Mouse (Mus musculus) thymus, postnatal 0 days (tissue): ENCODE data around the gene Olfr170. TPM values are rescaled to one million over a fixed set of nuclear protein-coding genes. Genes with fewer than 3 reads are reported as not detected.
"Not testable (repeated sequence)": the region's sequence is repeated elsewhere in the genome, so short reads cannot be mapped to it uniquely, and the experiment has no call there.

Source experiments
- DNase-seq: peaks from one replicate; pipeline ENCODE4 v3.0.0-alpha.2; 2015; ENCODE audit warnings: low spot score
- polyA plus RNA-seq: library from polyadenylated mRNA; unstranded; fragments of >200 nt; fragmentation: Nextera tagmentation; extraction: Ambion mirVana; gene quantifications from 2 replicates; pipeline ENCODE4 v1.2.1, GENCODE M21; 2015

Olfr170 gene
- not detected in 2 replicates for polyA plus RNA-seq

DNA sequence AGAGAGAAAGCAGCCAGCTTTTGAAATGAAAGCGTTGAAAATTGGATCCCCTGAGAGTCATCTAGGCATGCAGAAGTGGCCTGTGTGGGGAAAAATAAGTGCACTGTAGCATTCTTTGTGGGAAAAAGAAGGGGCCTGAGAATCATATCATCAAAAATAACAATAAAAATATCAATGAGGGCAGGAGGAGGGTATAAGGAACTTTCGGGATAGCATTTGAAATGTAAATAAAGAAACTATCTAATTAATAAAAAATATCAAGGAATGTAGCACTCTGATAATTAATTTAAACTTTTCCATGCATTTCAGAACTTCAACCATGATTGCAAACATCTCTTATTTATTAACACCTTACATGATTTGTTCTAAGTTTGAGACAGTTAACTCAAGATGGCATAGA, at the start of gene Olfr170:
Olfr170 (minus strand) TSS at position 101 of the 400 bp plus-strand sequence.
- DNase-seq: not testable (repeated sequence)

DNA sequence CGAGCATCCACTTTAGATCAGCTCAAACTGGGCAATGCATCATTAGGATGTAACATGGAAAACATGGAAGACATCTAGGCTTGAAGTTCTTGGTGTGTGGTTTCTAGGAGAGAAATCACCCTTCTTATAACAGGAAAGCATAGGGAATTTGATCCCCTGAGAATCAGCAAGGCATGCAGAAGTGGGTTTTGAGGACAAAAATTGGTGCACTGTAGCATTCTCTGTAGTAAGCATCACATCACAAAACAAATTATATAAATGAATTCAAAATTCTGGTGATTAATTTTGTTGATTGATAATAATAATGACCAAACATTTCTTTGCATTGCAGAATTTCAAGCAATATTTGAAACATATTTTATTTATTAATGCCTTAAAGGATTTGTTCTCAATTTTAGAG, 18.1 kb upstream of the Olfr170 start, which contains the start of gene Olfr171:
Olfr171 (minus strand) TSS at position 101 of the 400 bp plus-strand sequence.
- no peak for DNase-seq

DNA sequence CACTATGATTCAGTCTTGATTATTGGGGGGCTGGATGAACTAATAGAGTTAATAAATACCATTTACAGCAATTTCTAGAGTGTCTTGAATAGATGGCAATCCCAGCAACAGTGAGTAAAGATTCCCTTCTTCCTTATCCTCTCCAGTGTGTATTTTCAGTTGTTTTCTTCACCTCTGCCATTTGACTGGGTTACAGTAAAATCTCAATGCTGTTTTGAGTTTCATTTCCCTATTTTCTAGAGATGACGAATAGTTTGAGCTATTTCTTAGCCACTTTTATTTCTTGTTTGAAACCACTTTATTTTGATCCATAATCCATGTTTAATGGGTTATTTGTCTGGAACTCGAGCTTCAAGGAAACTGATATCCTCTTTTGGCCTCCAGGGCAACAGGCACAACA, 8.5 kb downstream of the Olfr170 start:
- no peak for DNase-seq

DNA sequence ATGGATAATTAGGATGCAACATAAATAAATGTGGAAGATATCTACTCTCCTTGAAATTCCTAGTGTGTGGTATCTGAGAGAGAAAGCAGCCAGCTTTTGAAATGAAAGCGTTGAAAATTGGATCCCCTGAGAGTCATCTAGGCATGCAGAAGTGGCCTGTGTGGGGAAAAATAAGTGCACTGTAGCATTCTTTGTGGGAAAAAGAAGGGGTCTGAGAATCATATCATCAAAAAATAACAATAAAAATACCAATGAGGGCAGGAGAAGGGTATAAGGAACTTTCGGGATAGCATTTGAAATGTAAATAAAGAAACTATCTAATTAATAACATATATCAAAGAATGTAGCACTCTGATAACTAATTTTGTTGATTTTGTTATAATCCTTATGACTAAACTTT, 40.0 kb downstream of the Olfr170 start, which contains the start of gene Olfr169:
Olfr169 (minus strand) TSS at position 101 of the 400 bp plus-strand sequence.
- DNase-seq: not testable (repeated sequence)

Other genes with a start within 250 kb of the Olfr170 start
- not detected in 2 replicates for gene Olfr165, start 188.7 kb downstream of the Olfr170 start, polyA plus RNA-seq
- not detected in 2 replicates for gene Olfr166, start 128.2 kb downstream of the Olfr170 start, polyA plus RNA-seq
- gene Olfr167, start 89.6 kb downstream of the Olfr170 start, polyA plus RNA-seq: not detected in 2 replicates
- not detected in 2 replicates for gene Olfr168, start 76.3 kb downstream of the Olfr170 start, polyA plus RNA-seq
- not detected in 2 replicates for gene Olfr169, start 40.1 kb downstream of the Olfr170 start, polyA plus RNA-seq
- not detected in 2 replicates for gene Olfr171, start 18.0 kb upstream of the Olfr170 start, polyA plus RNA-seq
- gene Lamp3, start 94.5 kb upstream of the Olfr170 start, polyA plus RNA-seq: 0.04 and 0.06 TPM in 2 replicates
- 1.6 and 2.7 TPM in 2 replicates for gene B3gnt5, start 148.3 kb upstream of the Olfr170 start, polyA plus RNA-seq